Mouse (Mus musculus): Measurements from ENCODE around the gene Tfap2b. TPM values are rescaled to one million over a fixed set of nuclear protein-coding genes. Genes with fewer than 3 reads are reported as not detected.

Tfap2b gene
- not detected for total RNA-seq (2021)
- long read RNA-seq, experiment 1, result 0 reads
- long read RNA-seq, experiment 2, result 0 reads

- no peak for DNase-seq
Observed at GRCm38 (mm10) chr1:19208641-19209358, at the start of gene Tfap2b. Tfap2b (plus strand) TSS chr1:19208914.

- no peak for DNase-seq
Observed at GRCm38 (mm10) chr1:19178742-19179397, 29.8 kb upstream of the Tfap2b start.

GRCm38 (mm10) chr1:19205649-19206048 is 3.1 kb upstream of the Tfap2b start:
- no peak for DNase-seq

- DNase-seq, result no peak
Observed at GRCm38 (mm10) chr1:19206194-19206593, 2.5 kb upstream of the Tfap2b start.

GRCm38 (mm10) chr1:19207611-19208010 is 1.1 kb upstream of the Tfap2b start:
- no peak for DNase-seq

- DNase-seq, result no peak
Observed at GRCm38 (mm10) chr1:19209359-19209745, 638 bp downstream of the Tfap2b start.

- DNase-seq, result no peak
Observed at GRCm38 (mm10) chr1:19209776-19210175, 1.1 kb downstream of the Tfap2b start.

- no peak for DNase-seq
Observed at GRCm38 (mm10) chr1:19210215-19211032, 1.7 kb downstream of the Tfap2b start.

- no peak for DNase-seq
Observed at GRCm38 (mm10) chr1:19211033-19211405, 2.3 kb downstream of the Tfap2b start.

- DNase-seq, result no peak
Observed at GRCm38 (mm10) chr1:19211546-19212154, 2.9 kb downstream of the Tfap2b start.

GRCm38 (mm10) chr1:19212691-19213090 is 4.0 kb downstream of the Tfap2b start:
- no peak for DNase-seq

GRCm38 (mm10) chr1:19213171-19213570 is 4.5 kb downstream of the Tfap2b start:
- DNase-seq, result no peak

GRCm38 (mm10) chr1:19213851-19214395 is 5.2 kb downstream of the Tfap2b start:
- no peak for DNase-seq

GRCm38 (mm10) chr1:19217391-19217790 is 8.7 kb downstream of the Tfap2b start:
- DNase-seq, result no peak

GRCm38 (mm10) chr1:19218221-19218620 is 9.5 kb downstream of the Tfap2b start:
- no peak for DNase-seq

- DNase-seq, result no peak
Observed at GRCm38 (mm10) chr1:19219381-19219780, 10.7 kb downstream of the Tfap2b start.

GRCm38 (mm10) chr1:19220564-19220963 is 11.8 kb downstream of the Tfap2b start:
- no peak for DNase-seq

- no peak for DNase-seq
Observed at GRCm38 (mm10) chr1:19221601-19222000, 12.9 kb downstream of the Tfap2b start.

GRCm38 (mm10) chr1:19226699-19227098 is 18.0 kb downstream of the Tfap2b start:
- DNase-seq, result no peak

GRCm38 (mm10) chr1:19230926-19231573 is 22.3 kb downstream of the Tfap2b start:
- no peak for DNase-seq

GRCm38 (mm10) chr1:19231574-19232080 is 22.9 kb downstream of the Tfap2b start:
- no peak for DNase-seq

Data from gastrocnemius, postnatal 25 days (tissue).